Mouse (Mus musculus) B cell, adult 2 months (primary cell): ENCODE data around the gene Med17.
A peak's percentile ranks its signal among the peaks of the same experiment; 100 is the strongest.

ENCODE experiments used
- DNase-seq, 2 experiments: peaks; one replicate each; pipeline ENCODE4 v3.0.0; 2022

The Med17 gene

DNA sequence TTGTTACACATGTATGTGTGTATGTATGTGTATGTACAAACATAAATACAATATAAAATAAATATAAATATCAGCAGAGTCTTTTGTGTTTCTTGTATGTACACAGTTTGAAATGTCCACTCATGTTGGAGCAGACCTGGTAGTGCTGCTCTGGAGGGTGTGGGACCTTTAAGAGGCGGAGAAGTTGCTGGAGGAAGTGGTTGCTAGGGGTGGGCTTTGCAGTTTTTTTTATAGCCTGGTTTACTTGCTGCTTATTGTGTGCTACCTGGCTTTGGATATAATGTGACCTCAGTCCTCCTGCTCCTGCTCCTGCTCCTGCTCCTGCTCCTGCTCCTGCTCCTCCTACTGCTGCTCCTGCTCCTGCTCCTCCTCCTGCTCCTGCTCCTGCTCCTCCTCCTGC lies 46.1 kb downstream of the Med17 start:
- no peak for DNase-seq

GRCm38 (mm10) chr9:15232445-15232844 lies 47.3 kb downstream of the Med17 start:
- no peak for DNase-seq

DNA sequence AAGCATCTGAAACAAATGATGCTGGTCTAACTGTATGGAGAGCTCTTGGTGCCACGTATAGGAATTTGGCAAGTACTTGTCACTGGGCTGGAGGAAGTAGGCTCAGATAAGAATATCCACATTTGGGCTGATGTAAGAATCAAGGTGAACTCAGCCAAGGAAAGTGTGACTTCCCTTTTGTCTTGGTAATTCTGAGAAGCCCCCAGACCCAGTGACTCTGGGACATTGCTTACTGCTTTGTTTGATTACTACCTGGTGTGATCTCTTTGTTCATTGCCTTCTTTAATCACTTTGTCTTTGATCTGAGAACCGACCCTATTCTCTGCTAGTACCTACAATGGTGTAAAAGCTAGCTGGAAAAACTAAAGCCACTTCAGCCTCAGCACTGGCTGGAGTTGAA lies 54.8 kb downstream of the Med17 start:
- no peak for DNase-seq

GRCm38 (mm10) chr9:15213695-15214094 lies 66.0 kb downstream of the Med17 start:
- DNase-seq = no peak

DNA sequence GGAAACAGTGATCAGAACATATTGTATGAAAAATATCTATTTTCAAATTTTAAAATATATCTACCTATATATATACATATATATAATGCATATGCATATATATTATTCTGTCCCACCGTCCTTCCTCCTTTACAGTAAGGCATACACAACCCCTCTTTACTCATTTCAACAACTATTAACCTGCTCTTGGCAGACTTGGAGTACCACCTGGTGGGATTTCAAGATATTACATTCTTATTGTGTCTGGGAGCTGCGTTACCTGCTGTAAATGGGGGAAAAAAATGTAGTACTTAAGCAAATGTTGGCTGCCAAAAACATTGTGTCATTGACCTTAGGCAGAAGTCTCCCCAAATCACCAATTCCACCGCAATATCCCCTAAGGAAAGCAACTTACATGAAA lies 67.9 kb downstream of the Med17 start:
- peak; percentile 26 to 36 for DNase-seq
